ENCODE assay signal across 34 mouse cellular contexts in genomic region chr1:87108564-87108963, GRCm38 (mm10). TPM values are rescaled to one million over a fixed set of nuclear protein-coding genes. Genes with fewer than 3 reads are reported as not detected.
"Had no signal": no experiment of that assay in that cellular context is flagged by ENCODE, and none has a peak within 500 bp of the region (broad histone marks: within the 10 kb centered on the region; RNA-seq: fewer than 3 reads in every experiment).

No protein-coding gene starts in this region.

- DNase-seq: cerebellum, adult 2 months; cerebellum, adult 8-10 months; cerebellum, adult 9-10 months; cerebellum, adult 9-11 months; cerebellum, postnatal 10 days; cerebellum, postnatal 14 days; cerebellum, postnatal 25 days; cerebellum, postnatal 36 days; embryo, embryonic 11 days; forebrain, postnatal 0 days; gastrocnemius, adult 2 months; gastrocnemius, postnatal 10 days; gastrocnemius, postnatal 14 days; gastrocnemius, postnatal 25 days; gastrocnemius, postnatal 36 days; heart, adult 11 months; heart, adult 18-20 months had no signal

- H3K9me3 ChIP-seq: embryonic facial prominence, embryonic 10.5 days; embryonic facial prominence, embryonic 12.5 days; embryonic facial prominence, embryonic 13.5 days; embryonic facial prominence, embryonic 15.5 days; forebrain, embryonic 10.5 days; forebrain, embryonic 12.5 days; forebrain, embryonic 13.5 days; forebrain, embryonic 15.5 days had no signal

- H3K27ac ChIP-seq: embryonic facial prominence, embryonic 10.5 days; embryonic facial prominence, embryonic 12.5 days; embryonic facial prominence, embryonic 13.5 days; embryonic facial prominence, embryonic 15.5 days; forebrain, embryonic 10.5 days; forebrain, embryonic 12.5 days; forebrain, embryonic 13.5 days; forebrain, embryonic 15.5 days; gastrocnemius, adult 2 months had no signal

- H3K36me3 ChIP-seq: embryonic facial prominence, embryonic 10.5 days; embryonic facial prominence, embryonic 12.5 days; embryonic facial prominence, embryonic 13.5 days; embryonic facial prominence, embryonic 15.5 days; forebrain, embryonic 10.5 days; forebrain, embryonic 12.5 days; forebrain, embryonic 15.5 days had no signal

- H3K4me2 ChIP-seq: embryonic facial prominence, embryonic 12.5 days; embryonic facial prominence, embryonic 13.5 days; embryonic facial prominence, embryonic 15.5 days; forebrain, embryonic 12.5 days; forebrain, embryonic 13.5 days; forebrain, embryonic 15.5 days had no signal

- H3K9ac ChIP-seq: embryonic facial prominence, embryonic 12.5 days; embryonic facial prominence, embryonic 13.5 days; embryonic facial prominence, embryonic 15.5 days; forebrain, embryonic 12.5 days; forebrain, embryonic 13.5 days; forebrain, embryonic 15.5 days; forebrain, postnatal 0 days had no signal

- H3K4me1 ChIP-seq: embryonic facial prominence, embryonic 10.5 days; embryonic facial prominence, embryonic 12.5 days; embryonic facial prominence, embryonic 15.5 days; forebrain, embryonic 10.5 days; forebrain, embryonic 12.5 days; forebrain, embryonic 13.5 days; forebrain, embryonic 15.5 days had no signal

- ATAC-seq: forebrain, embryonic 13.5 days; forebrain, embryonic 14.5 days; forebrain, embryonic 15.5 days; forebrain, embryonic 16.5 days; forebrain, postnatal 0 days had no signal

- H3K4me3 ChIP-seq: embryonic facial prominence, embryonic 10.5 days; embryonic facial prominence, embryonic 12.5 days; embryonic facial prominence, embryonic 13.5 days; embryonic facial prominence, embryonic 15.5 days; erythroblast, embryonic 14.5 days; forebrain, embryonic 10.5 days; forebrain, embryonic 12.5 days; forebrain, embryonic 13.5 days; forebrain, embryonic 15.5 days; gastrocnemius, adult 2 months had no signal

- H3K27me3 ChIP-seq: embryonic facial prominence, embryonic 12.5 days; embryonic facial prominence, embryonic 13.5 days; embryonic facial prominence, embryonic 15.5 days; forebrain, embryonic 12.5 days; forebrain, embryonic 13.5 days; forebrain, embryonic 15.5 days had no signal

RNA-seq across cellular contexts. Expression of gene Alpi, which starts 7.2 kb away (rescaled TPM):
- polyA plus RNA-seq: cerebellum, adult 2 months; cortical plate, adult 2 months; embryonic facial prominence, embryonic 10.5 days; embryonic facial prominence, embryonic 11.5 days; embryonic facial prominence, embryonic 12.5 days; embryonic facial prominence, embryonic 13.5 days; embryonic facial prominence, embryonic 14.5 days; embryonic facial prominence, embryonic 15.5 days; erythroblast, embryonic 14.5 days; forebrain, embryonic 10.5 days; forebrain, embryonic 11.5 days; forebrain, embryonic 12.5 days; forebrain, embryonic 13.5 days; forebrain, embryonic 14.5 days; forebrain, embryonic 15.5 days; forebrain, embryonic 16.5 days; forebrain, postnatal 0 days; frontal cortex, adult 2 months; gonadal fat pad, adult 2 months had no signal

RNA-seq across cellular contexts. Expression of gene Akp3, which starts 16.2 kb away (rescaled TPM):
- polyA plus RNA-seq: cortical plate, adult 2 months; embryonic facial prominence, embryonic 10.5 days; embryonic facial prominence, embryonic 11.5 days; embryonic facial prominence, embryonic 12.5 days; embryonic facial prominence, embryonic 13.5 days; embryonic facial prominence, embryonic 15.5 days; erythroblast, embryonic 14.5 days; forebrain, embryonic 10.5 days; forebrain, embryonic 11.5 days; forebrain, embryonic 12.5 days; forebrain, embryonic 13.5 days; forebrain, embryonic 14.5 days; forebrain, embryonic 15.5 days; forebrain, embryonic 16.5 days; forebrain, postnatal 0 days; frontal cortex, adult 2 months had no signal

RNA-seq across cellular contexts. Expression of gene Alppl2, which starts 18.8 kb away (rescaled TPM):
- polyA plus RNA-seq: cerebellum, adult 2 months; cortical plate, adult 2 months; embryonic facial prominence, embryonic 10.5 days; embryonic facial prominence, embryonic 11.5 days; embryonic facial prominence, embryonic 12.5 days; embryonic facial prominence, embryonic 13.5 days; embryonic facial prominence, embryonic 14.5 days; embryonic facial prominence, embryonic 15.5 days; erythroblast, embryonic 14.5 days; forebrain, embryonic 10.5 days; forebrain, embryonic 11.5 days; forebrain, embryonic 12.5 days; forebrain, embryonic 13.5 days; forebrain, embryonic 14.5 days; forebrain, embryonic 15.5 days; forebrain, embryonic 16.5 days; forebrain, postnatal 0 days; frontal cortex, adult 2 months had no signal

RNA-seq across cellular contexts. Expression of gene Ecel1, which starts 47.8 kb away (rescaled TPM):
- polyA plus RNA-seq: erythroblast, embryonic 14.5 days had no signal
